Mouse (Mus musculus) layer of hippocampus, postnatal 36 days (tissue): Measurements from ENCODE around the gene Acot1. TPM values are rescaled to one million over a fixed set of nuclear protein-coding genes. Genes with fewer than 3 reads are reported as not detected.

ENCODE experiments used
- DNase-seq, 2 experiments: peaks; one replicate each; pipeline ENCODE4 v3.0.0; 2022
- total RNA-seq, 2 experiments: library from RNA; stranded (reverse); gene quantifications; 2 replicates each; pipeline ENCODE4 v1.2.3; 2021

Acot1 gene
- total RNA-seq, 2 experiments from 2014 or later = 23.1 to 25.4 TPM

DNA sequence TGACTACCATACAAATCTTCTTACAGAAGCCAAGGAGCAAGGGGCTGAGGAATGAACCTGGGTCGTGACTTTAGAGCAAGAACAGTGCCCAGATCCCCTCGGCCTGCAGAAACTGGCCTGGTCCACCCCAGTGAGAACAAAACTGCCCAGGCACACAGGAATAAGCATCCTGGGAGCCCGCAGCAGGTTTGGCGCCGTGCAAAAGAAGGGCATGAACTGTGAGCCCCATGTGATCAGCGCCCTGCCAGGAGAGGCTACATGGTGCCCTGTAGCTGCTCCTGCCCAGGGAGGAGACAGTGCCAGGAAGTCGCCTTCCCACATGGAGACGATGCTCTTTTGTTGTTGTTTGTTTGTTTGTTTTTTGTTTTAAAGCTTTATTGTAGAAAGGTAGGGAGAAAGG lies 55.3 kb downstream of the Acot1 start:
- DNase-seq = no peak

DNA sequence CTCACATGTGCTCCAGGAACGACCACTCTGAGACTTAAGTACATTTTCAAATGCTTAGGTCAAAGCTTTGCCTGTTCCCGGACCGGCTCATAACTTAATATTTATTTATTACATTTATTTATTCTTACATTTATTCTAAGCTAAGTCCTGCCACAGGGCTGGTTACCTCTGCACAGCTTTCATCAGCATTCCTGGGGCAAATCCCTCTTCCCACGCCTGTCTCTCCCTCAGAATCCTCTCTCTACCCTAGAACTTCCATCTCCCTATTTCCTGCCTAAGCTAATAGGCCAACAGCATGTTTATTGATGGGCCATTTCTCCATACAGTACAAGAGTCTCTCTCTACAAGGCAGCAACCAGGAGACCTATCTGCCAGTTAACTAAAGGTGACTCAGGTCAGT lies 58.5 kb downstream of the Acot1 start:
- DNase-seq = no peak

Other genes with a start within 250 kb of the Acot1 start
- 1 to 10 TPM; 2.8 to 3.1 TPM for gene Papln, start 245.9 kb upstream of the Acot1 start, total RNA-seq
- 10 to 100 TPM; 34.5 to 42.3 TPM for gene Numb, start 87.6 kb upstream of the Acot1 start, total RNA-seq
- gene Riox1, start 58.9 kb upstream of the Acot1 start, total RNA-seq = 10 to 100 TPM; 14.4 to 15.3 TPM
- not detected for gene Heatr4, start 24.6 kb upstream of the Acot1 start, total RNA-seq
- gene Acot2, start 21.6 kb upstream of the Acot1 start, total RNA-seq = 10 to 100 TPM; 14.9 to 16.4 TPM
- 1 to 10 TPM; 1.8 to 2.4 TPM for gene Acot4, start 28.9 kb downstream of the Acot1 start, total RNA-seq
- gene Gm49366, start 29.4 kb downstream of the Acot1 start, total RNA-seq = 1 to 10 TPM in 1 of 2 experiments, not detected in 1; 1.3 TPM
- 1 to 10 TPM; 2.1 TPM for gene Acot3, start 42.7 kb downstream of the Acot1 start, total RNA-seq
- gene Acot5, start 59.8 kb downstream of the Acot1 start, total RNA-seq = 1 to 10 TPM; 7.9 to 9.1 TPM
- 1 to 10 TPM; 4.6 to 5.0 TPM for gene Acot6, start 91.2 kb downstream of the Acot1 start, total RNA-seq
- gene Dnal1, start 104.9 kb downstream of the Acot1 start, total RNA-seq = 100 to 1,000 TPM; 104 to 112 TPM
- gene Pnma1, start 139.0 kb downstream of the Acot1 start, total RNA-seq = 1 to 10 TPM; 2.3 to 2.8 TPM
- gene Elmsan1, start 209.4 kb downstream of the Acot1 start, total RNA-seq = 10 to 100 TPM; 21.0 to 24.1 TPM